Mouse (Mus musculus): ENCODE measurements at regions not wholly inside any gene's neighbourhood (a gene's known extent, or its start where the extent isn't known, plus 50 kb on each side); places are given as distances from the start of the nearest gene placed in this dataset.

- no peak for DNase-seq (ENCODE audit: low spot score)
These were observed 52.8 kb upstream of the Rnf32 start for GRCm38 (mm10) chr5:29142957-29143356.

GRCm38 (mm10) chr5:29142502-29142901, 53.3 kb upstream of the Rnf32 start:
- DNase-seq (ENCODE audit: low spot score), result no peak

- DNase-seq (ENCODE audit: low spot score), result no peak
These were observed 58.3 kb upstream of the Rnf32 start for GRCm38 (mm10) chr5:29137481-29137880.

GRCm38 (mm10) chr5:29132261-29132660, 63.5 kb upstream of the Rnf32 start:
- DNase-seq (ENCODE audit: low spot score), result no peak

- DNase-seq (ENCODE audit: low spot score), result no peak
These were observed 64.0 kb upstream of the Rnf32 start for GRCm38 (mm10) chr5:29131762-29132161.

GRCm38 (mm10) chr5:29129724-29130123, 66.1 kb upstream of the Rnf32 start:
- no peak for DNase-seq (ENCODE audit: low spot score)

- no peak for DNase-seq (ENCODE audit: low spot score)
These were observed 78.8 kb upstream of the Rnf32 start for GRCm38 (mm10) chr5:29116942-29117341.

GRCm38 (mm10) chr5:29112531-29112930, 83.3 kb upstream of the Rnf32 start:
- no peak for DNase-seq (ENCODE audit: low spot score)

GRCm38 (mm10) chr5:29107276-29107675, 88.5 kb upstream of the Rnf32 start:
- DNase-seq (ENCODE audit: low spot score), result no peak

GRCm38 (mm10) chr5:29083288-29083687, 112.5 kb upstream of the Rnf32 start:
- no peak for DNase-seq (ENCODE audit: low spot score)

GRCm38 (mm10) chr5:29054393-29054792, 141.4 kb upstream of the Rnf32 start:
- DNase-seq (ENCODE audit: low spot score), result no peak

- DNase-seq (ENCODE audit: low spot score), result peak; percentile 13
These were observed 159.2 kb upstream of the Rnf32 start for GRCm38 (mm10) chr5:29036636-29037035.

GRCm38 (mm10) chr5:29033462-29033997, 162.3 kb upstream of the Rnf32 start:
- DNase-seq (ENCODE audit: low spot score), result no peak

- no peak for DNase-seq (ENCODE audit: low spot score)
These were observed 165.3 kb upstream of the Rnf32 start for GRCm38 (mm10) chr5:29030525-29030924.

- DNase-seq (ENCODE audit: low spot score), result no peak
These were observed 165.8 kb upstream of the Rnf32 start for GRCm38 (mm10) chr5:29029957-29030356.

- no peak for DNase-seq (ENCODE audit: low spot score)
These were observed 170.7 kb upstream of the Rnf32 start for GRCm38 (mm10) chr5:29025045-29025444.

- no peak for DNase-seq (ENCODE audit: low spot score)
These were observed 203.0 kb upstream of the Rnf32 start for GRCm38 (mm10) chr5:28992796-28993195.

- DNase-seq (ENCODE audit: low spot score), result no peak
These were observed 215.9 kb upstream of the Rnf32 start for GRCm38 (mm10) chr5:28979932-28980331.

GRCm38 (mm10) chr5:28970404-28970803, 225.4 kb upstream of the Rnf32 start:
- DNase-seq (ENCODE audit: low spot score), result no peak

- DNase-seq (ENCODE audit: low spot score), result peak; percentile 20
These were observed 240.8 kb upstream of the Rnf32 start for GRCm38 (mm10) chr5:28955036-28955435.

GRCm38 (mm10) chr5:28947465-28947864, 248.3 kb upstream of the Rnf32 start:
- no peak for DNase-seq (ENCODE audit: low spot score)

- DNase-seq (ENCODE audit: low spot score), result no peak
These were observed 252.0 kb upstream of the Rnf32 start for GRCm38 (mm10) chr5:28943571-28944316.

GRCm38 (mm10) chr5:28940972-28941371, 254.8 kb upstream of the Rnf32 start:
- DNase-seq (ENCODE audit: low spot score), result no peak

Data from ovary, postnatal 36 days (tissue).